Mouse (Mus musculus) frontal cortex, postnatal 14 days (tissue): ENCODE measurements around the gene Sgcb.
A peak's percentile ranks its signal among the peaks of the same experiment; 100 is the strongest.
"Not testable (repeated sequence)": the region's sequence is repeated elsewhere in the genome, so short reads cannot be mapped to it uniquely, and the experiment has no call there.

Experiments
- DNase-seq, 2 experiments: peaks; one replicate each; pipeline ENCODE4 v3.0.0; 2022; ENCODE audit warnings: low spot score in 2 of 2

The Sgcb gene

DNA sequence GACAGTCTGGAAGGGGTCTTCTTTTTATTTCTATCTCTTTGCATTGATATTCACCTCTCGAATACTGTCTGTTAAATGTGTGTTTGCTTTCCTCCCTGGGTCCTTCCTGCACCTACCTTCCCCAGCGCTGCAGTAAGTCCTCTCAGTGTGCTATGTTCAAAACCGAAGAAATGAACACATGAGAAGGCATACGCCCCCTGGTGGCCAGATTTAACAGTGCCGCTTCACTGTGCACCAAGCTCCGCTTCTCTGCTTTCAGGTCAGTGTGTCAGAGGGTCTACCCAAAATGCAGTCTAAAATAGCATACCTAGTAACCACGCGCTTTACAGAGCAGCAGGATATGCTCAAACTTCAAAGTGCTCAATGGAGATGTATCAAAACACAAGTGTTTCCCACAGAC lies 14.4 kb downstream of the Sgcb start:
- DNase-seq, result peak; percentile 66 to 84

DNA sequence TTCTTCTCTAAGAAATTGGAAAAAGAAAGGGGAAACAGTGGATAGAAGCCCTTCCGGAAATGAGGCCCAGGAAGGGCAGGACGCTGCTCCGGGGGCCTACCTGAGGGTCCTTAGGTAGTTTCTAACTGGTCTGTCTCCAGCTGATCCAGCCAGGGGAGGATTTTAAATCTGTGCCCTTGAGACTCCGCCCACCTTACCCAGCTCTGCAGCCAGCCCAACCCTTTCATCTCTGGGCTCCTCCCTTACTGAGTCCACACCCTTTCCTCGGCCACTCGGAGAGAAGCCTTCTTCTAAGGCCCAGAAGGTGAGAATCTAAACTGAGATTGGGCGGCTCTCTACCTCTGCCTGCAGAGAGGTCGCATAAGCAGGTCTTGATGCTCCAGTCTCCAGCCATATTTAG lies 15.3 kb downstream of the Sgcb start, which contains the start of gene Lrrc66:
Lrrc66 (minus strand) TSS at position 236 of the 400 bp plus-strand sequence.
- no peak for DNase-seq

DNA sequence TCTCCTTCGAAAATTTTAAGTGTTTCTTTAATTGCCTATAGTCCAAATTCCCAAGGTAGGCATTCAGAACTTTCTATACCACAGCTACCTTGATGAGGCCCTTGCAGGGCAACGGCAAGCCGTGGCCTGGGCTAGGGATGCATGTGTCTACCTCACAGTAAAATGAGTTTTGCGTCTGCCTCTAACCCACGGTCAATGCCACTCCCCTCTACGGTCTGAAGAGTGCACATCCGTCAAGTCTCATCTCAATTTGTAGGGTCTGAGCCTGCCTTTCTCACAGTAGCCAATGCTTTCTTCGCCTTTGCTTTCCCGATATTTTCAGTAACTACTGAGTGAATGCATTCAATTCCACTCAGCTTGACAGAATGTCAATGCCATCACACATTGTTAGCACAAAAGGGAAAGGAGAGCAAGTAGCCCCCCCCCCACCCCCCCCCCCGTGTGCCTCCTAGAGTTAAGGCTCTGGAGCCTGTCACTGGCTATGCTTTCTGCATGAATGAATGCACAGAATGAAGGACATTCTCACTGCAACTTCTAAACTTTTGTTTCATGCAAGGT lies 16.5 kb downstream of the Sgcb start:
- DNase-seq, result no peak

DNA sequence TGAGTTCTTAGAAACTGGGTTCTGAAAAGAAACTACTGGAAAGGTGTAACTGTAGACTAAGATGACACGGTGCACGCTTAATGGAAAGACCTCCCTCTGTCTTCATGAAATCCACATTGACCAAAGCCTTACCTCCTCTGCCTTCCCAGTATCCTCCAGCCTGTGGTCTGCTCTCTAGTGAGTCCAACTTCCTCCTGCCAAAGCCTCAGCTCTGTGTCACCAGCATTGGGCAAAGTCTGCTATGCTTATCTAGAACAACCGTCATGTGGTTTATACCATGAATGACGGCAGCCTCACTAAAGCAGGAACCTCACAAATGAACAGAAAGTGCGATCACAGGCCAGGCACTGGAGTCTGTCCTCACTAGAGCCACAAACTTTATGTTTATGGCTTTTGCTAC lies 17.4 kb downstream of the Sgcb start:
- DNase-seq, result no peak

DNA sequence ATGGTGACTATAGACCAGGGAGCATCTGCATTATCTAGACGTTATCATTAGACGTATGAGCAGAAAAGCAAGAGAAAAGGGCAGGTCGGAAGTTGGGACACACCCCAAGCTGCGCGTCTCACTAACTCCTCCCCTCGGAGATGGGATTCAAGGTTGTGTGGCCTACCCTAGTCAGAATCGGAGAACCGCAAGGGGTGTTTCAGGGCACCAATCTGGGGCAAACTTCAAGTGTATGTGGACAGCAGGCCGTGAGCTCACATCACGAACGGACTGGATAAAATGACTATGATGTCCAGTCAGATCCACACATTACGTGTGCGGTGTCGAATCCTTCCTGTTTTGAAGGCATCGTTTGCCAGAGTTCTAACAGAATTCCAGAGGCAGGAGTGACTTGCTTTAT lies 19.6 kb downstream of the Sgcb start:
- DNase-seq, result no peak

DNA sequence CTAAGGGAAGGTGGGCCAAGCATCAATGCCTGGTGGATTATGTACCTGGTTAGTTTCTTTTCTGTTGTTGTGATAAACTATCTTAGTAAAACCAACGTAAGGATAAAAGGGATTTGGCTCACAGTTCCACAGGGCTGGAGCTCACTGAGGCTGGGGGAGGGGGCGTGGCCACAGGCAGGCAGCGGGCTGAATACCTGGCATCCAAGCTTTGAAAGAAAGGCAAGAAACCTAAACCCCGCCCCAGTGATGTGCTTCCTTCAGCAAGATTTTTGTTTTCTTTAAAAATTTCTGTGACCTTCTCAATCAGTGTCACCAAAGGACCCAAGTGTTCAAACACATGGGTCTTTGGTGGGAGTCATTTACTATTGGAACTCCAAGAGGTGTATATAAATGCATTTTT lies 20.0 kb downstream of the Sgcb start:
- no peak for DNase-seq

DNA sequence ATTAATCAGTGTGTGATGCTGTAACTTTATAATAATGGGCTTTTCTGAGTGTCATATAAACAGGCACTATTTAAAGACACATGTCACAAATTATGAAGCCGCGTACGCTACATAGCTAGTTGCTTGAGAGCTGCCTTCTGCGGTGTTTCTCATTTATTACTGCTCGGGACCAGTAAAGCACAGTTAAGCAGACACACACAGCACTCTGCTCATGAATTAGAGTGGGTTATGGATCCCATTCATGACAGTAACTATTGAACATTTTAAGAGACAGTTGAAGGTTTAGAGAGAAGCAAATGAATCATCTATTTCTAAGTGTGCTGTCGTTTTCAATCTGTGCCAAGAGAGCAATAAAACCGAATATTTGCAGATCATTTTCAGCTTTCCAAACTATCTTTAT lies 20.7 kb downstream of the Sgcb start:
- DNase-seq, result no peak

DNA sequence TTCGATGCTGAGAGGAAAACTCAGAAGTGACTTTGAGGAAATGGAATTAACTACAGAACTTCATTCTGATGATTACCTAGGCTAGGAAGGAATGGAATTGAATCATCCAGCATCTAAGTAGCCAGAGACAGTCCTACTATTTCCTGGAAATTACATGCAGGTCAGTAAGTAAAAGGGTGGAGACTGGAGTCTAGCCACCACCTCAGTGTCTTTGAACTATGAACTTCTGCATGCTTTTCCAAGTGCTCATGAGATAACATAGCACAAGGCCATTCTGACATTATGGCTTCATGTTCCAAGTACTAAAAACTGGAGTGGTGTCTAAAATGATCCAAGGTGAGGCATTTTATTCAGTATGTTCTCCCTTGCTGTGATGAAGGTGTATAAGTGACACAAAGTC lies 22.1 kb downstream of the Sgcb start:
- DNase-seq, result no peak

DNA sequence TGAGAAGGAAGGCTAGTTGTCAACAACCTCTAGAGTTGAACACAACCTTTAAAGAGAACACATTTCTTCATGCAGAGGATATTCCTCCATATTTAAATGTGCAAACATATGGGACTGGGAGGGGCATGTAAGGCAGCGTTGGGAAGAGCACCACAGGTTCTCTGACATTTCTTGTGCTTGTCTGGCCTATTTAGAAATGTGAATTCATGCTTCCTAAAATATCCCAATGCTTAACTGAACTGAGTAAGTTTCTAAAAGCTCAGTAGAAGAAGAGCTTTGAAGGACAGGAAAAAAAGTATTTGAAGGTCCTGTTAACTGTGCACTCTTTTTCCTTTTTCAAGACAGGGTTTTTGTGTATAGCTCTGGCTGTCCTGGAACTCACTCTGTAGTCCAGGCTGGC lies 28.6 kb downstream of the Sgcb start:
- DNase-seq, result no peak

DNA sequence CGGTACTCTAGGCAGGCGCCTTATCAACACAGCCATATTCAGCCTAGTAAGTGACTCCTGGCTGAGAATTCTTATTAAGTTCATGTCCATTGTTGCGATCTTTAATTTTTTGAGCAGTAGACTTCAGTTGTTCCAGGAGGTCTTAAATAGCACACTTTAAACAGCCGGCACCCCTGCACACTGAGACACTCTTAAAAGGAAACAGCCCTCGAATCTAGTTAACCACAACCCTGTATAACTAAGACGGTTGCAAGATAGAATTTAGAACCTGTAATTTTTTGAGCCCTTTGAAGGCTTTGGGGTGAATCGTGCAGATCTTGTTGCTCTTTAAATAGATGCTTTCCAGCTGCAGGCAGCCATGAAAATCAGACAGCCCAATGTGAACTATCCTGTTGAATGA lies 32.4 kb downstream of the Sgcb start:
- no peak for DNase-seq

DNA sequence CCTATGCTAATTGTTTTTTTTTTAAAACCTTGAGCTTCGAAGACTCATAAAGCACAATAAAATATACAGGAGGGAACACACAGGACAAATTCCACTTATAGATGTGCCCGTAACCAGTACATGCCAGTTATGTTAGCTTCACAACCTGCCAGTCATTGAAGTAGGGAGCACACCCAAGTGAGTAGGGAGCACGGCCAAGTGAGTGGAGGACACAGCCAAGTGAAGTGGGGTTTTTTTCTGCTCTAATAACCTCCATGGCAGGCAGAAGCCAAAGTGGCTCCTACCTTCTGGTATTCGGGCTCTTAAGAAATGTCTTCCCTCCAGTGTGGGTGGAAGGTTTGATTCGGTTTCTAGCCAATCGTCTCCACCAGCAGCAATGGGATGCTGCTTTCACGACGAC lies 34.3 kb downstream of the Sgcb start:
- no peak for DNase-seq

DNA sequence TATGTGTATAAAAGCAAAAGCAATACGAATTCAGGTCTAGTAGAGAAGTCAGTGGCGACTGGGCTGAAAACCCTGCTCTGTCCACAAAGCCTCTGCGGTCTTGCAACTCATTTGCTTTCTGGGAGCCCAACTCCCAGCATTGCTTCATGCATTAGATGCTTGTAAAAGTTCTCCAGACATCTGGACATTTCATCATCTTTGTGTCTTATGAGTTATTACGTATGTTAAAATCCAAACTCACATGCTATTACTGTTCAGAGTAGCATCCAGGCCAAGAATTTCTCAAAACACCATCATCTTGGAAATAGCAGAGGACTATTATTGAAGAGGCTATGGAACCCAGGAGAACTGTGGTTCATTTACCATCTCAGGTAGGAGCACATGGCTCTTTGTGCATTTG lies 36.5 kb downstream of the Sgcb start:
- DNase-seq, result no peak

DNA sequence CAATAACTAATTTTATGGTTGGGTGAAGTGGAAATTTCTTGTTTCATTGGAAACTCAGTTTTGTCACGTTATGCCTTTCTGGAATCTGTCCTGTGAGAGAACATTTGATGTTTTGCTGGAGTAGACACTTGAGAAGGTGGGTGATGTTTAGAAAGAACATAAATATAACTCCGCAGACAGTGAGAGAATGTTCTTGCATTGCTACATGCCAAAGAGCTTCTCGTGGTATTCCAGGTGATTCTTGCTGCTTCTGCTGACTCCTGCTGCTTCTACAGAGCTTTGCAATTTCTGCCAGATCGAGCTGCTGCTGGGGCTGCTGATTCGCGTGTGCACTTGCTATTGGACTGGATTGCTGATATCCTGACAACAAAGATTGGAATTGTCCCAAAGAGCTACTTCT lies 42.6 kb downstream of the Sgcb start:
- DNase-seq, result no peak

DNA sequence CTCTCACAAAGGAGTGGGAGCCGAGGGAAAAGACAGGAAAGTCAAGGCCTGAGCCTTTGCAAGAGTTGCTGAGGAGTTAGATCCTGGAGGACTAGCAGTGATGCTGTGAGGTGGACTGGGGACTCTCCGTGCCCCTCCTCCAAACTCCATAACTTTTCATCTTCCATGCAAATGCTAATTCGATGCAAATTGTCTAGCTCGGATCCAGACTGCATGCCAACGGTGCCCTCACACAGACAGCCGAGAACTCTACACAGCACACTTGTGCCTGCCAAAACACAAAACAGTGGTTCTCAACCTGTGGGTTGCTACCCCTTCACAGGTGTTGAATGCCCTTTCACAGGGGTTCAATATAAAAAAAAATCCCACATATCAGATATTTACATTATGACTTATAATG lies 43.0 kb downstream of the Sgcb start:
- no peak for DNase-seq

DNA sequence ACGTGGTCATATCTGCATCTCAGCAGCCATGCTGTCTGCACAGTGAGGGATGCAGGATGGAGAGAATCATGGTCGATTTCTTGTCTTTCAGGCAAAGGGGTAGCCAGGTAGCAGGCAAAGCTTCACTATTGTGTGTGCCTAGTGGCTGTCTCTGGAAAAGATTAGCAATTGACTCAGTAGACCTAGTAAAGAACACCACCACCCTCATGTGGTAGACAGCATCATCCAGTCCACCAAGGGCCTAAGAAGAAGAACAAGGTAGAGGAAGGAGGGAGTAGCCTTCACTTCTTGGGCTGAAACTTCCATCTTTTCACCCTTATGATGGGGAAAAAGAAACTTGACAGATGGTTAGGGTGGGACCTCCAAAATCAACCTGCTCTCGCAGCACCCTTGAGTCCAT lies 44.7 kb downstream of the Sgcb start:
- DNase-seq, result no peak

DNA sequence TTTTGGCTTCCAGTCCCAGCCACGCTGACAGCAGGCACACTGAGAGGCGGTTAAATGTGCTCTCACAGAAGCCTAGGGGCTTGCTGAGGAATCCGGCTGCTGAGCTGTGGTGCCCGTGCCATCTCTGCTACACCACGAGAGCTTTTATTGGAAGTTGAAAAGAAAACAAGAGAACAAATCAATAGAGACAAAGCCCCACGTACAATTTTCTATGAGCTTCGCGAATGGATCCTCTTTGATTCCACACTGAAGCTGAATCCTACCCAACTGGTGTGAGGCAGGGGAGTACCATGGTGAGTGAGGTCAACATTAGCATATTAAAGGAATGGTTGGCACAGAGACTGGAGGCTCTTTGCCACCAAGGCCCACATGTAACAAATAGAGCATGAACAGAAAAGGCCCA lies 46.2 kb downstream of the Sgcb start:
- DNase-seq, result no peak

DNA sequence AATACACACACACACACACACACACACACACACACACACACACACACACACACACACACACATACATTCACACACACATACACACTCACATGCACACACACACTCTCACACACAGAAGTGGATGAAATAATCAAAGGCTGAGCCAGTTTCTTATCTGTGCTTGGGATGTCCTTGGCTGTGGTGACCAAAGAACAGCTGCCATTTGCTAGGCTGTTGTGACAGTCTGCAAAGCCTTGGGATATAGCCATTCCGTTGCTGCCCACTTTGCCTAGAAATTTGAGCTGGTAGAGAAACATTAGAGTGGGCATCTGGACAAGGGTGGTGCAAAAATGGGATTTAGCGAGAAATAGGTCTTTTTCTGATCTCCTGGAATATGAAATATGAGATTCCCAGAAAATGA lies 47.6 kb downstream of the Sgcb start:
- no peak for DNase-seq

DNA sequence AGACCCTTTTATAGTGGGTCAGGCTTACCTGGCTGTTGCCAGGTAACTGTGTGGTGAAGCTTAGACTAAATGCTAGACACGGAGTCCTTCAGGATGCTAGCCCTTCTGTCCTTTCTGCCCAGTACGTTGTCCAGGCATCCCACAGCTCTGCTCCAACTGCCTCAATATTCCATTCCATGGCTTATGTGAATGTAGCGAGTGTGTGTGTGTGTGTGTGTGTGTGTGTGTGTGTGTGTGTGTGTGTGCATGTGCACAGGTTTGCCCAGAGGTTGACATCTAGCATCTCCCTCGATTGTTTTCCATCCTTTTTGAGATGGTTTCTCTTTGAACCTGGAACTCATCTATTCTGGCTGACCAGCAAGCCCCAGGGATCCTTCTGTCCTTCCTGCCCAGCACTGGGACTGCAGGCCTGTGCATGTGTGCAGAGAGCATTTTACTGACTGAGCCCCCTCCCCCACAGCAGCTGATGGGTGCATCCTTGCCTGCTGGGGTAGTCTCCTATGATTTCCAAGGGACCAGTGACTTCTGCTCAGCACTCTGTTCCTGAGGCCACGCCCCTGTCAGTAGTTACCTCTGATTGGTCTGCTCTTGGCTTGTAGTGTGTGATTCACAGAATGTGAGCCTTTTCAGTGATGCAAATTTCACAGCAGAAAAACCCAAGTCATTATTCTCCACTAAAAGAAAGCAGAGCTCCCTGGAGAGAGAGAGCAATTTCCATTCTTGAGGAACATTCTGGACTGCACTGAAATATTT lies 48.5 kb downstream of the Sgcb start:
- DNase-seq, result no peak

DNA sequence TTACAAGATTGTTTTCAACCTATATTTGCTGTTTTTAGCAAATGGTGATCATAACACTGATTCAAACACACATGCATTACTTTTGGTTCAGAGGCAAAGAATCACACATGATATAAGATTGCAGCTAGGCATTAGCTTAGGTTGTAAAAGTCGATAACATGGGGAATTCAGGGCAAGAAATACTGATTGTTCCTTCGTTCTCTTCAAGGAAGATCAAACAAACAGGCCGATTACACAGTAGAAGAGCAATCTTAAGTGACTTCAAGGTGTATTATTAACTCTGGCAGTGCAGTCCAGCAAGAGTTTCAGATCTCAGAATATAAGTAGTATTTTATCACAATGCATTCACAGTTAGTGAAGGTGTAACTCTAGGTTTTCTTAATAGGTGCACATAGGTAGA lies 60.5 kb downstream of the Sgcb start:
- DNase-seq, result no peak

DNA sequence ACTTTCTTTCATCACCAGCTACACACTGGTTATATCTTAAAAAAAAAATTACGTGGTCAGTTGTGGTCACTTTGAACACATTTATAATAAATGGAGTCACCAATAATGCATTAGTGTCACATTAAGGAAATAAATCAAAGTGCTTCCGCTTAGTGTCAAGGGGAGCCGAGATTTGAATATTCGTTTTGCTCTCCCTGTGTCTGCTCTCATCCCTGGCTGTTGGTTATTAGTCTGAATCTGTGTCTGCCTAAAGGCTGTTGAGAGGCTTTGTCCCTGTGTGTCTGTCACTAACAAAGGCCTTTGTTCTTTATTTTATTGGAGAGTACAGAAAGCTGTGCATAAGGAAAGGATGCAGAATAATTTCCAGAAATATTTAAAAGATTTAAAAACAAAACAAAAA lies 61.0 kb downstream of the Sgcb start:
- no peak for DNase-seq

DNA sequence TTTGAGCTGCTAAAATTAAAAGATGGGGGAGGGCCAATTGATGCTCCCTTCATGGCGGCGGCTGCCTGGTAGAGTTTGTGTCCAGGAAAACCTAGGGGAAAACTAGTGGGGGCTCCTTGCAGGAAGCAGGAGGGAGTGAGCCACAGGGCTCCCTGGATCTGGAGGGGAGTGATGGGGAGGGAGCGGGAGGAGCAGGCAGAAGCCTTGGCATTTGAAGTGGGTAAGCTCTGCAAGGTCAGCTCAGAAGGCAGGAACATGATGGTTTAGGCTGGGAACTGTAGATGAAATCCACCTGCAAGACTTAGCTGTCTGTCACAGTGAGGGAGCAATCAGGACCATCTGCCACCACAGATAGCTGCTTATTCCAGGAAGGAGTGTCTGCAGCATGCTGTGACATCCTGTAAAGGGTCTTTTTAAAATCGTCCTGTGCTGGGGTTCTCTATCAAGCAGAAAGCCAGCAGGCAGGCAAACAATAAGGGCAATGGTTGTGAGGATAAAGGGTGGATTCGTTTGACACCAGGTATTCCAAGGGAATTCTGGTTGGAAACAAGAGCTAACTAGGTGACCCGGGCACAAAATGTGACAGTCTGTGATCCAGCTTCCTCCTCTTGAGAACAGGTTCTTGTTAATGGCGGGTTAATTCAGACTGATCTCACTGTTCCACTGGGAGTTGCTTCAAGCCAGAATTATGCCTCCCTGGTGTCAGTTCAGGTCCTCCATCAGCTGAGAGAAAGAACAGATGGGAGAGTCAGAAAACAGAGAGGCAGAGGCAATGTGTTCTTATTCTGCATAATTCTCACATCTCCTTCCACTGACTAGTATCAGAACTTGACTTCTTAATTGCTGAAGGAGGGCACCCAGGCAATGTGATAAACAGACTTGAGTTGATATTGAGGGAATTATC lies 62.1 kb downstream of the Sgcb start:
- DNase-seq, result no peak

DNA sequence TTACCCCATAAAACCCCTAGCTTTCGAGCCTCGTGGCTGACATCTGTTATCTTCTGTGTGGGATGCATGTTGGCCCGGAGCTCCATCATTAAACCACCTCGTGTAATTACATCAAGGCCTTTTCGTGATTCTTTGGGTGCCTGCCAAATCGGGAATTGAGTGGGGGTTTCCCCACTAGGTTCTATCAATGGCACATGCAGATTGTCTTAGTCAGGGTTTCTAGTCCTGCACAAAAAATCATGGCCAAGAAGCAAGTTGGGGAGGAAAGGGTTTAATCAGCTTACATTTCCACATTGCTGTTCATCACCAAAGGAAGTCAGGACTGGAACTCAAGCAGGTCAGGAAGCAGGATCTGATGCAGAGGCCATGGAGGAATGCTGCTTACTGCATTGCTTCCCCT lies 63.6 kb downstream of the Sgcb start:
- DNase-seq, result not testable (repeated sequence)
